Mouse (Mus musculus): ENCODE measurements around the gene Rora. TPM values are rescaled to one million over a fixed set of nuclear protein-coding genes. Genes with fewer than 3 reads are reported as not detected.

Rora gene
- total RNA-seq, 1 experiment from 2014 or later = 114 TPM

DNA sequence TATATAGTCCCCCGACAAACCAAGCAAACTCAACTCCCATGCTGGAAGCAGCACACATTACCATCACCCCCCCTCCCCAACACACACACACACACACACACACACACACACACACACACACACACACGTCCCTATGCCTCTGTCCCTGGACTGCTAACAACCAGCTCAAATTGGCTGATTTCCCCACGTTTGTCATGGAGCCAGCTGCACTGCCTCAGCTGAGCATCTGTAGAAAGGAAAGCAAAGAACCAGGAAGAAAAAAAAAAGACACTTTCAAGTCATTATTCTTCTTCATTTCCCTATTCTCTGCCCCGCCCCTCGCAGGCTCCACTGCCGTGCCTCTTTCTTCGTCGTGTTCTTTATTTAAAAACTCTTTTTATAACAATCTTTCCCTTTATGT is 235.1 kb downstream of the Rora start:
- peak; percentile 31 for DNase-seq

DNA sequence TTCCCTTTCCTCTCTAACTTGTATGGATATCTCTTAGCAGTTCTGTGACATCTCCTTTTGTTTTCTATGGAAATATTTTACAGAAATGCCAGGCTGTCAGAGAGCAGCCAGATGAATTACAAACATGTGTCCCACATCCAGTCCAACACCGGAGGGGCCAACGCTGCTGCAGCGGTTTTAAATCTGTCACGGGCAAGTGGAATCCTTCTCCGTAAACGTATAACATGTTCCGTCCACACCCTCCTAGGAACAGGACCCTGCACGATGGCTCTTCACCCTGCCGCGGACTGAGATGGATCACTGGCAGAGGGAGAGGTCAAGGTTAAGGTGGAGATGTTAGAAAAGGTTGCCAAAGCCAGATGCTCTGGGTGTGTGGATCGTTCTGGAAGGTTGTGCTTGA is 237.8 kb downstream of the Rora start:
- DNase-seq = no peak

DNA sequence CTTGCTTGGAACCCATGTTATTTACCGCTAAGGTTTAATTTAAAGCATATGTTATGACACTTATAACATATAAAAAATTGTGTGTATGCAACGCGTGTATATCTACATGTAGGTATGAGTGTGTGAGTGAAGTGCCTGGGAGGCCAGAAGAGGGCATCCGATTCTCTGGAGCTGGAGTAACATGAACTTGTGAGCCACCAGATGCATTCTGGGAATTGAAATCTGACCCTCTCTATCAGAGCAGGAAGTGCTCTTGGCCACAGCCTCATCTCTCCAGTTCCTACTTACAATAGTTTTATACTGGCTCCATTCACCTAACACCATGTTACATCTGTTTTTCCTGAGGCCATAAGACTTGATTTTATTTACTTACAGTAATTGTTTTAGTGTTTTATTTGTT is 238.8 kb downstream of the Rora start:
- no peak for DNase-seq

DNA sequence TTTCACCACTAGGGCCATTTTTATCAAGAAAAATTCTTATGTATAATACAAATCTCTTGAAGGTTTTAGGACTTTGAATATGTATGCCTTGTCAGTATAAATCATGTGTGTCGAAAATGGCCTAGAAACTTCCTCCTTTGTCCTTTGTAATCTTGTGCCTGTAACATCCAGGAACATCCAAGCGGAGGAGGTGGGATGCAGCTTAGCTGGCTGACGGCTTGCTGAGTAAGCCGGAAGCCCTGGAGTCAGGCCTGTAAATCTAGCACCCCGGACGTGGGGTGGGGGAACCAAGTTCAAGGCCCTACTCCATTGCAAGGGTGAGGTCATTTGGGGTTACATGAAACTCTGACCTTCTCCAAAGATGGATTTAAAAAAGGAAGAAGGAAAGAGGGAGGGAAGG is 239.3 kb downstream of the Rora start:
- no peak for DNase-seq

DNA sequence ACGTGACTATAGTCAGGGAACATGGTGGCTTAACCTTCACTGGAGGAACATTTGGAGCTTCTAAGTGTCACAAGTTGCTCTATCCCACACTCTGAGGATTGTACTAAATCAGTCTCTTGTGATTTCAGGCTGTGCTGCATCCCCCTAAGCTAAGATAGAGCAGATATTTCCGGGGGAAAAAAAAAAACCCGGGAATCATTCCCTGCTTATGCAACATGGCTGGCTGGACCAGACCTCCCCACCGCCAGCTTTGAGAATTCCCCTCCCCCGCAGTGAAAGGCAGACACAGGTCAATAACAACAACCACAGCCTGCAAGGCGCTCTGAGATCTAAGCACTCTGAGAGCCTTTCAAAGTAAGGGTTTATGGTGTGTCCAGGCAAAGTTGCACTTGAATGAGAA is 244.7 kb downstream of the Rora start:
- no peak for DNase-seq

DNA sequence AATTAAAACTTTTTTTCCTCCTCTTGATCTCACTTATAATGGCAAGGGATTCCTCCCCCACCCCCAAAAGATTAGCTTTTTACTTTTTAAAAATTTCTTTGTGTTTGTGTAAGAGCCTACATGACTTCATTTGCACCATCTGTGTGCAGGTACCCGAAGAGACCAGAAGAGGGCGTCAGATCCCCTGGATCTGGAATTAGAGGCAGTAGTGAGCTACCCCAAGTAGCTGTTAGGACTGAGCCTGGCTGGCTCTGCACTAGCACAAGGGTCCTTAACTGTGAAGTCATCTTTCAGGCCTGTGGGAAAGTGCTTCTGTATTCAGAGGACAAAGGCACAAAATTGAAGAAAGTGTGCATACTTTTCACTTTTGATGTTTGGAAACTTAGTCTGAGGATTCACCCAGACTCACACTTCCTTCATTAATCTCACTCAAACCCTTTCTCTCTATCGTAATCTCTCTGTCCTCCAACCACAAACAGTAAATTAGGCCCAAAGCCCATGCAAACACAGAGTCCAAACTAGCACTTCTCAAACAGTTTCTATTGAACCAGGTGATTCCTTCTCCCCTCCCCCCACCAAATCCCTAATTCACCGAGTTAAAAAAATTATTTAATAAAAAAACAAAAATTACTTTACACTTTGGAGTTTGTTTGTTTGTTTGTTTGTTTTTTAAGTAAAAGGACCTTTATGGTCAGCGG is 246.1 kb downstream of the Rora start:
- no peak for DNase-seq

DNA sequence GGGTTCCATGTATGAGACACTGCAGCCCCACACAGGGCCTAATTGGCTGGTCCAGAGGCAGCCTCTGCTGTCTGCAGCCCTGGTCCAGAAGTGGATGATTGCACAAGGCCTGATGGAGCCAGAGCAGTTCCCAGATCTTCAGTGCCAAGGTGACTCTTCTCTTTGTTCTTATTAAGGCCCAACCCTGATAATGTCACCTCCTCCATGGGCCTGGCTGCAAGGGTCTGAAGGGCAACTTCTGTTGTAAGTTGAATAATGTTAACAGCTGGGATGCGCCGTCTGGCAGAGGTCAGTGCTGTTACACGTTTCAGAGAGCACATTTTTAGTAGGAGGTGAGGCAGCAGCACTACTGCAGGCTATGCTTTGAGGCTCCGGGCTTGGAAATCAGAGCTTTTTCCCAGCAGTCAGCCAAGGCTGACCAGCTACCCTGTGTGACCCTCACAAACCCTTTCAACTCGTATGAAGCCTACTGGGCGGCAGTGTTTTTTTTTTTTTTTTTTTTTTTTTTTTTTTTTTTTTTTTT is 252.8 kb downstream of the Rora start:
- DNase-seq = no peak

DNA sequence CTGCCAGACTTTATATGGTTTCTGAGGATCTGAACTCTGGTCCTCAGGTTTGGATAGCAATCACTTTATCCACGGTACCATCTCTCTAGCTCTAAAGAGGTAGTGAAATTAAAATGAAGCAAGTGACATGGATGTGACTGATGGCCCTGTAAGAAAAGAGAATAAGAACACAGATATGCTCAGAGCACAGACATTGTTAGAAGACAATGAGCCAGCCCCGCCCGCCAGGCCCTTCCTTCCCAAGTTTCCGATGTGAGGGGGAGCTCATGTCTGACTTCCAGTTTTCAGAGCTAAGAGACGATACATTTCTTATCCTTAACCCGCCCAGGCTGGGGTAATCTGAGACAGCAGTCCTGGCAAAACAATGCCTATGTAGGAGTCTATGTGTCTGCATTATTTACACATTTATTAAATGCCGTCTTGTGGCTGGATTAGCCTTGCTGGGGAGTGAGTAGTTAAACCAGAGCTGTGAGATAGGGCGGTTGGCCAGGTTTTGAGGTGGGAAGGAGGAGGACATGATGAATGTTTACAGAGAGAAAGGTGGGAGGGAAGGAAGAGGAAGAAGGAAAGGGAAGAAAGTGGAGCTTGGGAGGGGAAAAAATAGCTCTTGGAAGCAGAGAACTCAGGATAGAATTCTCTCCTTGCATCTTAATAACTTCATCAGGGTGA is 259.0 kb downstream of the Rora start:
- no peak for DNase-seq

DNA sequence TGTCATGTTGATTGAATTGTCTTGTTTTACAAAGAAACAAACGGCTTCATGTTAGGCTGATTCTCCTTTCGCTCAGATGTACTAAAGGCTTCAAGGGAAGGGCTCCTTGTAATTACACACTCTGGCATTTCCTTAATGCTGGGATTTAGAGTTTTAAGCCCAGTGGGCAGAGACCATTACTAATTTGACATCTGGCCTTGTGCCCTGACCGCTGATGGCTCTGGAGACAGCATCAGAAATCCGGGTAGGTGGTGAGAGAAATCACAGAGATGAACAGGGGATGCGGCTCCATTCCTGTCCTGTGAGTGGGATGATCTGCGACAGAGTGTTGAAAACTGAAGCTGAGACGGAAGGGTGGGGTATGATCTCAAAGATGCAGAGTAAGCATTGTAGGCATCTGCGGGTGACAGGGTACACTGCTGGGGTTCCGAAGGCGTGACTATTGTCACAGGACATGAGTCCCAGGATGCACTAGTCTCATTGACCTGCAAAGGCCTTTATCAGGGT is 259.7 kb downstream of the Rora start:
- no peak for DNase-seq

DNA sequence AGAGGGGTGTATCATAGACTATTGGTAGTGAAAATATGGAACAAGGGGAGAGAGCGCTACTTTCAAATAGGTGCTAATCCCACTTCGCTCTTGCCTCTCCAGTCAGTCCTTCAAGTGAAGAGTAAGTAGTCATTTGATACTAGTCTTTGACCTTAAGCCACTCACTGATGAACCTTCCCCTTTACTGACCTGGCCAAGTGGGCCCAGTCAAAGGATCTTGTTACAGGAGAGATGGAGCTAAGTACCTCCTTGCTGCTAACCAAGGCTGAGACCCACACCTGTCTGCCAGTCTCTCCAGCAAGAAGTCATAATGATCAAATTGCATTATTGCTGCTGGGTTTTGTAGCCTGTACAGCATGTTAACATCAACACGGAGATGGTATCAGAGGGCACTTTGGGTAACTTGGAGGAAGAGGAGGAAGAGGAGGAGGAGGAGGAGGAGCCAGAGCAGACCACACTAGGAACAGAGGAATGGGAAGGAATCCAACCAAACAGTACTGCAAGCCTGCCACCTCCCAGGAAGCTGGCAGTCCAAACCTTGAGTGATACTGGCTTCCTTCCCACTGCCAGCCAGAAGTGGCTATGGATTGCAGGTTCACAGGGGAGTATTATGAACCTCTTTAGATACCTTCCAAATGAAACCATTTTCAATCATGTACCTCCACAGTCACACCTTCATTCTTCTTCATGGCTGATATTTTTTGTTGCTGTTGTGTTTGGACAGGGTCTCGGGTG is 261.1 kb downstream of the Rora start:
- DNase-seq = no peak

DNA sequence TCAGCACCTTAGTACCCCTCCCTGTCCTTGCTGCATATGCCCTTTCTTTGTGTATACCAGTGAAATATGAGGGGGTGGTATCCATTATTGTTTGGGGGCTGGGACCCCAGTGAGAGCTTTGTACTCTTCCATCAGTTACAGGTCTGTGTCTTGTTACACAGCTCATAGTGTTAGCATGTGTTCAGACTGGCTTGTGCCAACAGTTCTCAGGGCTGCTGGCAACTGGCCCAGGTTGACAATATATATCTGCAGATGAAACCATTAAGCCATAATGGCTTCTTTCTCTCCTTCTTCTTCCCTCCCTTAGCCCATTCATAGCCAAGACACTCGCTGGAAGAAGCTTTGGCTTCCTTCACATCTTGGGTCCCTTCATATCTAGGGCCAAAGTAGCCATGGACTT is 263.2 kb downstream of the Rora start:
- DNase-seq = no peak

DNA sequence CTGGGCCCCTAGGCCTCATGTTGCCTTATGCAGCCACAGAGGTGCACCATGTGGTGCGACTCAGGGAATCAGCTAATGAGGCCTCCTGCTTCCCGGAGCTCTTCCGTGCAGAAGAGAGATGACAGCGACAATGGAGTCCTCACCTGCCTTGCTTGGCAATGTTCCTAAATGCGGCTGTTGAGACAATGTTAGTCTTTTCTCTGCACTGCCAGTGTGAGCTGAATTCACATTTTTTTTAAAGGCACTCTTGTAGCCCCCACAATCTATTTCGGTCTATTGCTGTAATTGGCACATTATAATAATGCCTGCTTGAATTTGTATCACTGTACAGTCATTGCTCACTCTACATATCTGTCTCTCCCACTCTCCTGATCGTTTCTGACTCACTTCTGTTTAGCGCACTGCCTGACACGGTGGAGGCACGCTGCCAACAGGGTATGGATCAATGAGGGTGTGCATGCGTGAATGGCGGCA is 269.6 kb downstream of the Rora start:
- DNase-seq = no peak

DNA sequence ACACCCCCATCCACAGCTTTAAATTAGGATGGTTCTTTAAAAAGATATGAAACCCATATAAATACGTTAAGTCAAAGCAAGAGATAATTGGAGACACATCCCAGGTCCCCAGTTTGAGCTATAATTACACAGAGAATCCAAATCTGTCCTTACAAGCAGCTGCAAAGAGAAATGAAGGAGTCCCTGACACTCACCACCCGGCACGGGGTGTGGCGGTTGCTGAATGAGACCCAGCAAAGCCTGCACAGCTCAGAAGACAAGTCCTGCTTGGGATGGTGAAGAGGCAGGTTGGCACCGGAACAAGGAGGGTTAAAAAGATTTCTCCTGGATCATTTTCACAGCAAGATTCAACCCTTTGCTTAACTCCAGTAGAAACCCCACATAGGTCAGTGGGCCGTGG is 272.8 kb downstream of the Rora start:
- DNase-seq = no peak

DNA sequence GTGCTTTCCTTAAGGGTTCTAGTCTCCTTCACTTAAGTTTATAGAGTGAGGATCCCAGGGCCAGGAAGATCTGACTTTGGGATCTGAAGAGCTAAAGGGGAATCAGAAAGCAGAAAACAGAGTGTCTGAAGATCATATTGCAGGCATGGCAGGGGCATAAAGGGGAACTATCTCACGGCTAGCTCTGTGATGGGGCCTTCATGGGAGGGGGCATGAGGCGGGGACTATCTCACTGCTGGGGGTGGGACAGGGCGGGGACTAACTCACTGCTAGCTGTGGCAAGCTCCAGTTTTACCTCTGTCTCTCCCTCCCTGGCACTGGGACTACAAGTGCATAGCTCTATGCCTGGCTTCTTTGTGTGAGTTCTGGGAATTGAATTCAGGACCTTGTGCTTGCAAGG is 279.6 kb downstream of the Rora start:
- no peak for DNase-seq

DNA sequence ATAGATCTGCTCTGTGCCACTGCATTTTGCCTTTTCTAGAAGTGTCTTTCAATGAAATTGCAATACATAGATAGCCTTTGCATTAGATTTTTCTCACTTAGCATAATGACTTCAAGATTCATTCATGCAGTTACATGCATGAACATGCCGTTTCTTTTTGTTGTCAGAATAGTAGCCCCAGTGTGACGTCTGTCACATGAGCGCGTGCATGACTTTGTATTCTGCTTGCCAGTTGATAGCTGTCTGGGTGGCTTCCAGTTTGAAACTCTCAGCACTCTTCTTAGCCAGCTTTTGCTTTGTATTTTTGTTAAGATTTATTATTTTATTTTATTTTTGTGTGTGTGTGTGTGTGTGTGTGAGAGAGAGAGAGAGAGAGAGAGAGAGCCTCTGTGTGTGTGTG is 280.7 kb downstream of the Rora start:
- no peak for DNase-seq

DNA sequence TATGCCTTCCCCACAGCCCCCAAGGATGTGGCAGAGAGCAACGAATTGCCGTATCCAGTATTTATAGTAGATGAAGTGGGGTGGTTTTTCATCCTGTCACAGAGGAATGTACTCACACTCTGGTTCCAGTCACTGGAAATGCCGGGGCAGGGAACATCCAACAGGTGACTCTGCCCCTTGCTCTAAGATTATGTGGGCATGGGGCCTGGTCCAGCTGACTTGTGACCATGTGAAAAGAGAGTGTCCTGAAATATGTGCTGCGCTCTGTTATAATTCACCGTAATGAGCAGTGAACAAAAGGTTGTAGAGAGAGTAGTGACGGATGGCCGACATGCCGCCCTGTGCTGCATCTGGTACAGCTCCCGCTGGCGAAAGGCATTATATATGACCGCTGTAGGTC is 282.0 kb downstream of the Rora start:
- no peak for DNase-seq

DNA sequence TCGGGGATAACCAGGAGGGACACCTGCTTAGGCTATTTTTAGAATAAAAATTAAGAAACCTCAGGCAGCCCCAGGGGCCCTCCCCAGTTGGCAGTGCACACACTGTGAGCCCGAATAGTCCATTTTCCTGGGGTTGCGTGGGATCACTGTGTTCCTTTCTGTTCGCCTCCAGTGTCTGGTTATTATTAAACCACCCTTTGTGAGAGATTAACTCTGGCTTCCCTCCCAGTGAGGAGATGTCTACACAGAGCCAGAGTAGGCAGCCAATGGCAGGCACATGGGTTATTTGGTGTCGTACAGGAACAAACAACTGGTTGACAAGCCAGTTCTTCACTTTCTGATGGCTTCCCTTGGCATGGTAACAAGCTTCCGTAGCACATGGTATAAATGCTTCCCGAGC is 287.5 kb downstream of the Rora start:
- DNase-seq = no peak

DNA sequence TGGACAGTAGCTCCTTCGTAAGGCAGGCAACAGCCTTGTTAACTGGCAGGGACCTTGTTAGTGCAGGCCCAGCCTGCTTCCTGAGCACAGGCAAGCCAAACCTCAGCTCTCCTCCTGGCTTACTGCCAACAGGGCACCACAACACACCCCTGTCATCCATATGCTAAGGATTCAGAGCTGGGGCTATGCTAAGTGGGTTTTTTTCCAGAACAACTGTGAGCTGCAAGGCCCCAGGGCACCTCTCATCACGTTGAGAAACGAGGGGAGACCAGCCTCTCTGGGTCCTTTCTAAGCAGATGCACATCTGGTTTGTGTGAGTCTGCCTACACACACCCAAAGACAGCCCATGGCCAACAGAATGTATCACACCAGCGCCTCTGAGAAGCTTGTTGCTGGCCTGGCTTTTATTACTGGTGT is 289.0 kb downstream of the Rora start:
- no peak for DNase-seq

DNA sequence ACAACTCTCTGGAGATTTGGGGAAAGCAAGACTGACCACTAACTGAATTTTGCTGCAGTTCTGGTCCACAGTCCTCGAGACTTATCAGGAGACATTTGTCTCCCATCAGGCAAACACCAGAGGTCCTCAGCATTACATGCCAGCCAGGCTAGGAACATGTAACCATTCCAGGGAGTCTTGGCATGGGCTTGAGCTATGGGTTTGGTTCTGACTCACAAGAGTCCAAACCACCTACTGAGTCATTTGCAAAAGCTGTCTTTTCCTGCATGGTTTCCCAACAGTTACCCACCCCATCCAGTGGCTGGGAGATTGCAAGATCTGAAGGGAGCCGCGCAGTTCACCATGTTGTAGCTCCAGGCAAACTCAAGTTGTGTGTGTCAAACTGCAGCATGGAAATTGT is 290.4 kb downstream of the Rora start:
- DNase-seq = no peak

DNA sequence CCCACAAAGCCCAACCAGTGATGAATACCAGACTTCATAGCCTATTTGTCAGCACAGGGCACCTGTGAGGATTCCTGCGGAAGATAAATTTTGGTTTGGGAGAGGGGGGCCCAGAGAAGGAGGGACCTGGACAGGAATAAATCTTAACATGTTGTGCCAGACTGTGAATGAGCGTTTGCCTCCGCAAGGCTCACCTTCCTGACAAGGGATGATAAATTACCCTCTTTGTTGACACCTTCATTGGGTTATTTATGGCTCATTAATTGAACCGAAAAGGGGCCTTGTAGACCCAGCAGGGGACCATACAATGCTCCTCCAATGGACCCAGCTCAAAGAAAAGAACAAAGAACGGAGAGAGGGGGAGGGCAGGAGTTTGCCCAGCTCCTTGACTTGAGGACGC is 294.1 kb downstream of the Rora start:
- DNase-seq = no peak

DNA sequence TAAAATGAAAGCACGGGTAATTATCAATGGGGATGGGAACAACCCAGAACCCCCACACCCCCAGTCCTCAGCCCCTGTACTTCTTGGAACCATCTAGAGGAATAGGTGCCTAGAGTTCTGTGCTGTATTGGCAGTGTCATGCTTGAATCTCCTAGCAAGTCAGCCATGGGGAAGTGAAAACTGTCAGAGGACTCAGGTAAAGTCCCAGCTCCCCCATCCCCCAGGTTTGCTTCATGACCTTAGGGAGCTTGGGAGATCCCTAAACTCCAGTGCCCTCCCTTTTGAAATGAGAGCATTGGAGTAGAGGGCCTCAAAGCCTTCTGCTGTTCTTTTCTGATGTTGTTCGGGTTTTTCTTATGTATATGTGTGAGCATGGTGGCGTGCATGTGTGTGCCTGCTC is 294.6 kb downstream of the Rora start:
- DNase-seq = no peak

DNA sequence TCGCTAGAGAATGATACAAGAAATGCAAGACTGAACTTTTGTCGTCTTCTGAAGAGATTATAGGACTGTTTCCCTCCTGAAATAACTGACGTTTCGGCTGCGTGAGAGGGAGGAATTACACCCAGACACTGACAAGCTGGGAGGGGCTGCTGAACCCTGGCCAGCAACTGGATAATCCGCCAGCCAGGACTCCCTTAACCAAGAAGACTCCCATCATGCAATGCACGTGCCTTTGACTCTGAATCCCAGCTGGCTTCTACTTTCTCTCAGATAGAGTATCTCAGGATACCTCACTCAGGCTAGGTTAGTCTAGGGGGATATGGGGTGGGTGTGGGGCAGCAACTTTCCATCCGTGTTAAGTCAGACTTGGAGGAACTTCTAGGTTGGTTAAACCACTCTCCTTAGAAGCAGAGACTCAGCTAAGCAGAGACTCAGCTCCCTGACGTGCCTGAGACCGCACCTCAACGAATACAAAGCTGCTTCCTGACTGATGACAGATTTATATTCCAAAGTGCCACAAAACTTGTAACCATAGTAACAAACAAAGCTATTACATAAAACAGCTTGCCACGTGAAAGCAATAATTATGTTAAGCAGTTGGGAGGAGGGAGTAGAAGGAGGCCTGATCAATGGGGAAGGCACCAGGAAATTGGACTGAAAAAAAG is 302.8 kb downstream of the Rora start:
- DNase-seq = no peak

Data from adrenal gland, postnatal 25 days (tissue).